Mouse (Mus musculus): ENCODE measurements around the gene Daam2.

GRCm38 (mm10) chr17:49610296-49610695, 46.2 kb upstream of the Daam2 start:
- no peak for TF ChIP-seq POLR2A (IDR thresholded peaks at IDR 0.05; ENCODE audit: borderline replicate concordance, extremely low read depth, low read depth, low read length)
- TF ChIP-seq CTCF (IDR thresholded peaks at IDR 0.05; ENCODE audit: insufficient read depth, low read length): no peak
